Mouse (Mus musculus) left cerebral cortex, adult 2 months (tissue): ENCODE measurements around the gene Oit1. TPM values are rescaled to one million over a fixed set of nuclear protein-coding genes. Genes with fewer than 3 reads are reported as not detected.

ENCODE experiments used
- DNase-seq, 2 experiments: peaks; one replicate each; pipeline ENCODE4 v3.0.0; 2021 to 2022; ENCODE audit warnings: low spot score in 2 of 2, mixed read lengths in 1 of 2; ENCODE audit errors: extremely low spot score in 1 of 2
- H3K27ac ChIP-seq: fragments of 200-600 bp; 2 replicates; pipeline ENCODE4 v1.8.1; 2022
- H3K4me3 ChIP-seq: fragments of 200-600 bp; 2 replicates; pipeline ENCODE4 v1.8.1; 2022
- CTCF ChIP-seq: fragments of 200-600 bp; IDR thresholded peaks from 2 replicates; pipeline ENCODE4 v1.8.1; 2022; ENCODE audit warnings: antibody characterized with exemption, mild to moderate bottlenecking, moderate library complexity
- intact Hi-C: fragments of 180-260 bp; cut with DNase I; formaldehyde crosslinking; loops from one replicate; pipeline ENCODE4 v1.15.1; 2025
- total RNA-seq, 2 experiments: library from RNA; stranded (reverse); gene quantifications; 2 replicates each; pipeline ENCODE4 v1.2.3; 2021

Oit1 gene
- total RNA-seq, 2 experiments from 2014 or later = not detected

- TF ChIP-seq CTCF = no peak
- intact Hi-C loops = loop anchor here (5.0 kb wide), 1 partner anchor 70 kb away; no protein-coding TSS in a partner anchor
- Histone ChIP-seq H3K4me3 (no peak overlapping the region), H3K27ac (no peak overlapping the region)
- DNase-seq = no peak
These were observed 46.0 kb downstream of the Oit1 start for GRCm38 (mm10) chr14:8332314-8333252.

DNA sequence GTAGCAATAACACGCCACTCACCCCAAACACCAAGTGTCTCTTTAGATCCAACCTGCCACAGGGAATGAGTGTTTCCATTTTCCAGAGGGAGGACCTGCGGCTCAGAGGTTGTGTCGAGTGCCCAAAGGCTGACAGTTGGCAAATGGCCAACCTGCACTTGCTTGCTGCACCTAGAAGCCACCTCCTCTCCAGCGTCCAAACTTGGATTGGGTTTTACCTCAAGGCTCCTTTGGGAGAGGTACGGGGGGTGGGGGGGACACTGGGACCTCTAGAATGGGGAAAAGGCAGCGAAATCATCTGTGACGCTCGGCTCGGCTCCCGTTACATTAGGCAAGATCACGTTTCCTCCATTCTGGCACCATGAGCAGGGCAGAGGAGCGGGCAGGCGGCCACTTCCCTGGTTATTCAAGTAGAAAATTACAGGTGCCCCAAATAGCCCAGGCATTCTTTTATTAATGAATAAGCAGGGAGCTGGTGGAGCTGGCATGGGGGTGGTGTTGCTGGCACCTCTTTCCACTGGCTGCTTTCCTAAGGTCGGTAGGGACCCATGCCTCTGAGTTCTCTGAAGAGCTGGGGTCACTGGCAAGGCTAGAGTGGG is 47.1 kb downstream of the Oit1 start:
- TF ChIP-seq CTCF = no peak
- DNase-seq = no peak
- intact Hi-C loops = loop anchor here (5.0 kb wide), 1 partner anchor 69 kb away; no protein-coding TSS in a partner anchor
- Histone ChIP-seq H3K27ac (no peak overlapping the region), H3K4me3 (no peak overlapping the region)

GRCm38 (mm10) chr14:8330390-8330789 is 48.2 kb downstream of the Oit1 start:
- TF ChIP-seq CTCF = no peak
- no peak overlapping the region for H3K27ac ChIP-seq
- intact Hi-C loops = loop anchor here (5.0 kb wide), 1 partner anchor 68 kb away; no protein-coding TSS in a partner anchor
- DNase-seq = no peak
- H3K4me3 ChIP-seq = no peak overlapping the region

DNA sequence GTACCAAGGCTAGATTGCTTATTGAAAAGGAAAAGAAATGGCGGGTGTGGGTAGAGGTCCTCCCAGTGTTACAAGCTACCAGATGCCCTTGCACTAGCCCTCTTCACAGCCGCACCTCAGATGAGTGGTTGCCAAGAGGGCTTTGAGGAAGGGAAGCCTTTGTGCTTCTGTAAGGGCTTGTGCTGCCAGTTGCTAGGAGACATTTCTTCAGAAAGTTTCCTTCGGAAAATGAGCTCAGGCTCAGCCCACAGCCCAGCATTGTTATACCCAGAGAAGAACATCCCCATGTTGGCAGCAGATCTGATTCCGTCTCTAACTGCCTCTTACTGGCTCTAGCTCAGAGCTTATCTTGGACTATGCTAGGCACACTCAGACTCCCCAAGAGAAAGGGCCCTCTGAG is 49.0 kb downstream of the Oit1 start:
- no peak overlapping the region for H3K4me3 ChIP-seq
- no peak for TF ChIP-seq CTCF
- intact Hi-C loops = no loop called here
- H3K27ac ChIP-seq = no peak overlapping the region
- peak in 1 of 2 experiments; percentile 31 for DNase-seq

GRCm38 (mm10) chr14:8327371-8327770 is 51.2 kb downstream of the Oit1 start:
- TF ChIP-seq CTCF = no peak
- intact Hi-C loops = no loop called here
- H3K27ac ChIP-seq = peak overlapping the region; percentile 44; the same call in 1 of the 2 replicates
- H3K4me3 ChIP-seq = no peak overlapping the region
- DNase-seq = no peak

DNA sequence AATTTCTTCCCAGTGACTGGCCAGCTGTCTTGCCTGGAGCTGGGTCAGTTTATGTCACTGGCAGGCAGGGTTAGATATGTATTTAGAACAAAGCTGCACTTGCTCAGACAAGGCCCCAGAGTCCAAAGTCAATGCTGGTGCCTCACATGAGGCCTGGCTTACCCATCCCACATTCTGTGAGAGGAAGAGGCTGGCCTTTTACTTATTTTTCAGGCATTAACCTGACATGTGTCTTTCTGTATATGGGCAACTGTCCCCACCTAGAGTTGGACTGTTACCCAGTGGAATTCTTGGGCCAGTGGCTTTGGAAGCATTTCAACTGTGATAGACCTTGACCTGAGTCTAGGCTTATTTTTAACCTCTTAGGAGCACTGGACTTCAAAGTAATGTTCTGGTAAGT is 51.6 kb downstream of the Oit1 start:
- no peak for TF ChIP-seq CTCF
- H3K4me3 ChIP-seq = no peak overlapping the region
- DNase-seq = no peak
- peak overlapping the region; percentile 44; the same call in 1 of the 2 replicates for H3K27ac ChIP-seq
- intact Hi-C loops = no loop called here

DNA sequence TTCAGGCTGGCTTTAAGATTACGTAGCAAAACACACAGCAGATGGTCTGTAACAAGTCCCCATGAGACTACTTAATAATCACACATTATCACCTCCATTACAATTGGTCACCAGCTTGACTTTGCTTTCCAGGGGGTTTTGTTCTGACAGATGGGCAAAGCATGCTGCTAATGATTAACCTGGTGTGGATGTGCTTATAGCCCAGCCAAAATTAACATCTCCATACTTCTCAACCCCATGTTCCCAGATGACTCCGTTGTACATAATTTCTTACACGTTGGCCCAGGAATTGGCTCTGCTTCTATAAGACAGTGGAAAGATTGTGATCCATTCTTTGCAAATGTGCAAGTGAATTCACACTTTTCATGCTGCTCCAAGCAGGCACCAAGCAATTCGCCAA is 52.8 kb downstream of the Oit1 start:
- no peak overlapping the region for H3K27ac ChIP-seq
- intact Hi-C loops = no loop called here
- no peak for DNase-seq
- no peak for TF ChIP-seq CTCF
- H3K4me3 ChIP-seq = no peak overlapping the region

GRCm38 (mm10) chr14:8320528-8320927 is 58.0 kb downstream of the Oit1 start:
- Histone ChIP-seq H3K27ac (no peak overlapping the region), H3K4me3 (no peak overlapping the region)
- intact Hi-C loops = no loop called here
- no peak for TF ChIP-seq CTCF
- DNase-seq = no peak

DNA sequence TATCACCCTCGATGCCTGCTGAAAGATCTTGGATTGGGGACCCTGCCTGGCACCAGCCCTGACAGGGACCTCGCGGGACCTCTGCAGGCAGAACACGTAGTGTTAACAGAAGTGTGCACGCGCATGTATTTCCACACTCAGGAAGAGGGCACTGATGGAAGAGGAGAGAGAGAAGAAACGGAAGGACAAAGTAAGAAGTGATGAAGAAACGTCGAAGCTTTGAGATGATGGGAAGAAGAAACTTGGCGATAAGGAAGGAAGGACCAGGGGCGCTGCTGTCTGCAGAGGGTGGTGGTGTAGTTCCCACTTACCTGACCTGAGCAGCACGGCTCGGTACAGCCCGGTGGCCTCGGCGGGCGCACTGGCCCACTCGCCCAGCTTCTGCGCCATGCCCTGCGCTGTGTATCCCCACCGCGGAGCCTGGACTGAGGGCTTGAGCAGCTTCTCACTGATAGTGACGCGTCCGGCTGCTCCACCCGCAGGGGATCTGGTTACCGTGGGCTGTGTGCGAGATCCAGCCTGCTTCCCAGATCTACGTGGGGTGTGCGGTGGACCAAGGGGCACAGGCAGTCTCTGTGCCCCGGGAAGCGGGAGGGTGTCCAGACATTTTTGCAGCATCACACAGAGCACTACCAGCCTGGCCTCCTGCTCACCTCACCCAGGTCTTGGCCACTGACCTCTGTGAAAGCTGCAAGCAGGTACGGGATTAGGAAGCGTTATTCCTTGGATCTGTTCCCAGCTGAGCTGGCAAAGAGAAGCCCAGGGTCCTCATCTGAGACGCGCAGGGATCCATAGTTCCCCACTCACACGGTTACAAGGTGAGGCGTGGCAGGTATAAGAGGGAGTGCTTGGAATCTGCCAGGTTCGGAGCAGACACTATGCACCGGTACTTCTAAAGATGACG is 61.1 kb downstream of the Oit1 start, which contains the start of gene Fam107a:
Gene Fam107a (minus strand): TSS at position 830 of the 904 bp plus-strand sequence.
- no peak within 1 kb of the TSS for H3K27ac ChIP-seq
- intact Hi-C loops = loop anchor here (2.0 kb wide), 1 partner anchor 19 kb away; no protein-coding TSS in a partner anchor
- no peak for DNase-seq
- peak within 1 kb of the TSS; percentile 14 for H3K4me3 ChIP-seq
- no peak for TF ChIP-seq CTCF

GRCm38 (mm10) chr14:8316366-8317193 is 62.0 kb downstream of the Oit1 start:
- intact Hi-C loops = no loop called here
- Histone ChIP-seq H3K4me3 (peak overlapping the region; percentile 14), H3K27ac (no peak overlapping the region)
- no peak for DNase-seq
- no peak for TF ChIP-seq CTCF

DNA sequence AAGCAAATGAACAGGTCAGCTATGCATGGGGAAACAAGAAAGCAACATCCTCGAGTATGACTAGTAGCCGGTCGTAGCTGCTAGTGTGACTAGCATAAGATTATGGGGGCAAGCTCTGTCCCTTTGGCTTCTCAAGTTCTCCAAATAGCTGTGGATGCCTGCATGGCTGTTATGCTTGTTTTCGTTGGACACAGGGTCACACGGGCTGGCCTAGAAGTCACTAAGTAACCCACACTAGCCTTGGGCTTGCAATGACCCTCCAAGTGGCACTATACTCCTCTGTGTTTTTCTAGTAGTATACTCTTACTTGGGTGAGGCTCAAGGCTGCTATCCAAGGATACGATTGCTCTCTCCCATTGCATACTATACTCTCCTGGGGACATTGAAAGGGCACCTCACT is 63.4 kb downstream of the Oit1 start:
- no peak overlapping the region for H3K4me3 ChIP-seq
- H3K27ac ChIP-seq = 0 out of 2 replicates have a peak overlapping the region, but pooled peaks have one; percentile 10
- intact Hi-C loops = no loop called here
- no peak for DNase-seq
- no peak for TF ChIP-seq CTCF
